Mouse (Mus musculus): ENCODE results near the gene Pappa.

The Pappa gene

DNA sequence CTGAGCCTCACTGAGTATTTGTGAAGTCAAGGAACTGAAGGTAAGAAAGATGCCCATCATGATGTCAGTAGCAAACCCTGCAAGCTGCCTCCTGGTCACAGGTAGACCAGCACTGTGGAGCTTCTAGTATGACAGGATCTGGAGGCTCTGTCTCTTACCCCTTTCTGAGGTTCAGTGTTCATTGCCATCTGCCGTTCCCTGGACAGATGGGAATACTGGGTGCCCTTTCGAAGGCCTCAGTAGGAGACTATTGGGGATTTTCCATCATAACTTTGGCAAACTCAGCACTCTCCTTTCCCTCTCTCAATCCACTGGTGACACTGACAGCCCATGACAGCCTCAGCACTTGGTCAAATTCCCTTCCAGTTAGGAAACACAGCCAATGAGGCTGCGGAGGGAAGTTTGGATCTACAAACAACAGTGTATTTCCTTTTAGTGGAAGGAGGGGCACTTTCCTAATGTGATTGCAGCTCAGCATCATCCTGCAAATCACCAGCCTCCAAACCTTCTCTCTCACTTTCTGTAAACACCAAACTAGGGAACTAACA lies 42.4 kb downstream of the Pappa start:
- no peak for DNase-seq (ENCODE audit: low read depth)

GRCm38 (mm10) chr4:65174505-65174904 lies 50.5 kb downstream of the Pappa start:
- DNase-seq (ENCODE audit: low read depth) = no peak

- DNase-seq (ENCODE audit: low read depth) = no peak
Measured at GRCm38 (mm10) chr4:65178146-65178545, 54.2 kb downstream of the Pappa start.

- DNase-seq (ENCODE audit: low read depth) = no peak
Measured at GRCm38 (mm10) chr4:65187236-65187635, 63.3 kb downstream of the Pappa start.

DNA sequence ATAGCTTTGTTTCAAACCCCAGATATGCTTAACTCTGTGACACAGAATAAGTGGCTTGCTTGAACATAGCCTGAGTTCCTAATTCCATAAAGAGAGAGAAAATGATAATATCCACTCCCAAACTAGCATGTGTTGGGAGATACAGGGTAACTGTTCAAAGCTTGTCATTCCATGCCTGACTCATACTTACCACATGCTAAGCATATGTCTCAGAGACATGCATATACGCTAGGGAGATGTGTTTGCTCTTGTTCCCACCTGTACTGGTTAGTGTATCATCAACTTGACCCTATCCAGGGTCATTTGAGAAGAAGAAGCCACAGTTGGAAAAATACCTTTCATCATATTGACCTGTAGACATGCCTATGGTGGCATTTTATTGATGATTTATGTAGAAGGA lies 63.7 kb downstream of the Pappa start:
- no peak for DNase-seq (ENCODE audit: low read depth)

DNA sequence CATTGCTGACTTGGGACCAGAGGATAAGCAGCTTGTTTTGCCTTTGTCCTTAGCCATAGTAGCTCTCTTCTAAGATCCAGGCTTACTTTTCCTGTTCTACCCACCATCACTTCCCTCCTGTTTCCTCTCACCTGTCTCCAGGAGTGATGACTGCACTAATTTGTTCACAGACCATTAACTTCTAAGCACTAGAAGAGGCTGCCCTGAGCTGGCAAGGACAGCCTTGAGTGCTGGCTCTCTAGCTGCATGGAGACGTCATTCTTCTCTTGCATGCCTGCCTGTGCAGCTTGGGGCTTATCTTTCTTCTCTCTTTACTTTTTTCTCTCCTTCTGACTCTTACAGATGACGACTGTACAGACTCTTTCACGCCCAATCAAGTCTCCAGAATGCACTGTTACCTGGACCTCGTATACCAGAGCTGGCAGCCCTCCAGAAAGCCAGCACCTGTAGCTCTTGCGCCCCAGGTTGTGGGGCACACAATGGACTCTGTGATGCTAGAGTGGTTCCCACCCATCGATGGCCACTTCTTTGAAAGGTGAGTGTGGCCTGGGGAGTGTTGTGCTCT lies 65.0 kb downstream of the Pappa start:
- DNase-seq (ENCODE audit: low read depth) = no peak

GRCm38 (mm10) chr4:65192810-65193209 lies 68.8 kb downstream of the Pappa start:
- no peak for DNase-seq (ENCODE audit: low read depth)

- DNase-seq (ENCODE audit: low read depth) = no peak
Measured at GRCm38 (mm10) chr4:65195971-65196370, 72.0 kb downstream of the Pappa start.

- DNase-seq (ENCODE audit: low read depth) = no peak
Measured at GRCm38 (mm10) chr4:65203666-65204065, 79.7 kb downstream of the Pappa start.

DNA sequence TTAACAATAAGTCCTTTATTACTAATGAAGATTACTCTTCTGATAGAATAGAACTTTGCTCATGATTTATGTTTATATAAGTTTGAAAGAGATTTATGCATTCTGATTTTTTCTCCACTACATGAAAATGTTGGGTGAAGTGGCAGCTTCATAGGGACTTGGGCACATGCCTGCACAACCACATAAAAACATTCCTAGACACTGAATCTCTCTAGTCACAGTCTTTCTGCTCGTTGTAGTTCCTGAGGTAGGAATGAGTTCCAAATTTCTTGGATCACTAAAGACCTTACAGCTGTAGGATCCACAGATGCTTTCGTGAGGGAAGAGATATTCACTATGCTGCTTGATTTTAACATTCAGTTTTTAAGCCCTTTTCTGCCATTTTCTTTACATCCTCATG lies 81.5 kb downstream of the Pappa start:
- no peak for DNase-seq (ENCODE audit: low read depth)

- DNase-seq (ENCODE audit: low read depth) = no peak
Measured at GRCm38 (mm10) chr4:65209369-65210015, 85.5 kb downstream of the Pappa start.

- DNase-seq (ENCODE audit: low read depth) = no peak
Measured at GRCm38 (mm10) chr4:65216682-65217081, 92.7 kb downstream of the Pappa start.

DNA sequence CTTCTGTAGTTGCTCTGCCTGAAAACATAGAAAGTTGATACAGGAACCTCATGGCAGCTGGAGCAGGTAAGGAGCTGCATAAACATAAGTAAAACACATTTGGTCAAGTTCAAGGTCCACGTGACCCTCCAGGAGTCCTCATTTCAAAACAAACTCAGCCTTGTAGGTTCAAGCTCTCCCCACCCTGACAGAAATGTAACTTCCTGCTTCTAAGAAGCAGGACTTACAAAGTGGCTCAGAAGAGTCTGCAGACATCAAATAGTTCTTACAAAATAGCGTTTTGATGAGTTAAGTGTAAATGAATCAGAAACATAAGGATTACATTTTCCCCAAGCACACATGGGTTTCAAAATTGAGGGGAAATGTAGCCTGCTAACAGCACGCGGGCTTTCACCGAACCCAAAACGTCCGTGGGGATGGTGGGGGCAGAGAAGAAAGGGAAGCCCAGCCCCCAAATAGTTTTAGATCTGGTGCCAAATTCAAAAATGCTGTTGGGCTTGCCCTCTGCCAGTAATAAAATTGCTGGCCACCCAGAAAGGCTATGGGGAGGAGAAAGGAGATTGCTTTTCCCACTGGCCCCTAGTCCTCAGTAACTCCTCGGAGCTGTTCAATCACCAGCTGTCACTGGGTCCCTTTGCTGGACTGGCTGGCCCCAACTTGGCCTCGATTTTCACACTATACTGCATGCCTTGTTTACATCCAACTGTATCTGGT lies 93.8 kb downstream of the Pappa start:
- no peak for DNase-seq (ENCODE audit: low read depth)

GRCm38 (mm10) chr4:65223901-65224300 lies 99.9 kb downstream of the Pappa start:
- no peak for DNase-seq (ENCODE audit: low read depth)

GRCm38 (mm10) chr4:65238540-65238998 lies 114.6 kb downstream of the Pappa start:
- DNase-seq (ENCODE audit: low read depth) = no peak

- DNase-seq (ENCODE audit: low read depth) = no peak
Measured at GRCm38 (mm10) chr4:65242434-65242931, 118.5 kb downstream of the Pappa start.

- no peak for DNase-seq (ENCODE audit: low read depth)
Measured at GRCm38 (mm10) chr4:65243245-65243644, 119.3 kb downstream of the Pappa start.

- DNase-seq (ENCODE audit: low read depth) = no peak
Measured at GRCm38 (mm10) chr4:65245015-65245414, 121.0 kb downstream of the Pappa start.

DNA sequence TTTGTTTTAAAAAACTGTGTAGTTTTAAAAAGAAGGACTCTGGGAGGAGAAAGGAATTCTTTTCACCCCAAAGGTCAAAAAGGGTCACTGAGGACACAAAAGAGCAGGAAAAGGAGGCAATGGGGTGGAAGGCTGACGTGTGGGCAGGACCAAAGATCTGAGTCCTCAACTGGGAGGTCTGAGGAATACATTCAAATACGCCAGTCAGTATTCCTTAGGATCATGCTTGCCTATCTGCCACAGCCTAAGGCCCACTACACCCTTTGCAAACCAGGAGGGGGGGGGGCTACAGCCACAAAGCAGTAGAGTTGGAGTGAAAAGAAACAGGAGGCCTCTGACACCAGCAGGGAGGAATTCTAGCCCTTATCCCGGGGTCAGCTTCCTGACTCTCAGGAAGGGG lies 121.5 kb downstream of the Pappa start:
- no peak for DNase-seq (ENCODE audit: low read depth)

- no peak for DNase-seq (ENCODE audit: low read depth)
Measured at GRCm38 (mm10) chr4:65252193-65252592, 128.2 kb downstream of the Pappa start.

GRCm38 (mm10) chr4:65254073-65254472 lies 130.1 kb downstream of the Pappa start:
- no peak for DNase-seq (ENCODE audit: low read depth)

DNA sequence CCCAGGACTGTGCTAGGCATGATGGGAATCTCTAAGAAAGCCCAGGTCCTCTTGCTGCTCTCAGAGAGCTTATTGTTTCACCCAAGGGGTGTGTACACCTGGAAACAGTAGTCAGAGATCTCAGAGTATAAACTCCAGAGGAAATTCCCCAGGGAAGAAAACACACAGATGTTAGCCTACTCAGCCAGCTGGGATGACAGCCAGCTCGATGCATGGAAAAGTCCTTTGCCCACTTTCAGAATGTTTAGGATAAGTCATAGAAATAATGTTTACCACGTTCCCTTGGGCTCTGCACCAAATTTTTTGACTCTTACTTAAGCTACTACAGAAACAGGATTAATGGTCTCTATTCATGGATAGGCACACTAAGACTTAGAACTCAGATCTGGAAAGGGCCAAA lies 143.1 kb downstream of the Pappa start:
- no peak for DNase-seq (ENCODE audit: low read depth)

GRCm38 (mm10) chr4:65269996-65270395 lies 146.0 kb downstream of the Pappa start:
- DNase-seq (ENCODE audit: low read depth) = no peak

Measured in naive thymus-derived CD4-positive, alpha-beta T cell, adult 2 months (primary cell).